Mouse (Mus musculus) right cerebral cortex, adult 2 months (tissue): ENCODE data around the gene Gm17416.

Source experiments
- DNase-seq, 2 experiments: peaks; one replicate each; pipeline ENCODE4 v3.0.0; 2021 to 2022; ENCODE audit warnings: low spot score in 2 of 2

The Gm17416 gene

GRCm38 (mm10) chr2:152604057-152604456 is 34.9 kb downstream of the Gm17416 start, which contains the start of gene Defb36:
Gene Defb36, plus strand, starts transcription at chr2:152604327.
- DNase-seq, result peak; percentile 27 to 28

- no peak for DNase-seq
Measured at GRCm38 (mm10) chr2:152607746-152608145, 38.6 kb downstream of the Gm17416 start.

GRCm38 (mm10) chr2:152608719-152609118 is 39.6 kb downstream of the Gm17416 start:
- no peak for DNase-seq

GRCm38 (mm10) chr2:152612193-152612592 is 43.1 kb downstream of the Gm17416 start:
- peak in 1 of 2 experiments; percentile 7 for DNase-seq

- DNase-seq, result peak; percentile 64 to 68
Measured at GRCm38 (mm10) chr2:152615563-152615962, 46.4 kb downstream of the Gm17416 start.

- DNase-seq, result no peak
Measured at GRCm38 (mm10) chr2:152616470-152616869, 47.3 kb downstream of the Gm17416 start.

- no peak for DNase-seq
Measured at GRCm38 (mm10) chr2:152617374-152617773, 48.2 kb downstream of the Gm17416 start.
